26 mouse cellular contexts compared by ENCODE assay signal in genomic region chr8:45295276-45295675, GRCm38 (mm10). TPM values are rescaled to one million over a fixed set of nuclear protein-coding genes. Genes with fewer than 3 reads are reported as not detected.
A peak's percentile ranks its signal among the peaks of the same experiment; 100 is the strongest.
DNase-seq lines count a peak whose midpoint lies in the region; ATAC-seq and TF ChIP-seq lines count a peak whose summit lies in the region.
"Had no signal": no experiment of that assay in that cellular context is flagged by ENCODE, and none has a peak within 500 bp of the region (broad histone marks: within the 10 kb centered on the region; RNA-seq: fewer than 3 reads in every experiment).

No protein-coding gene starts in this region.

- WGBS in liver, adult 2 months: 32% methylated on average over 6 of the region's 6 CpGs
- WGBS in liver, postnatal 0 days (ENCODE audit: insufficient replicate concordance): 66% methylated on average over 6 of the region's 6 CpGs
- WGBS in liver, embryonic 12.5 days (ENCODE audit: insufficient replicate concordance): 72% methylated on average over 6 of the region's 6 CpGs

- H3K4me1 ChIP-seq in liver, adult 2 months (ENCODE audit: control insufficient read depth, insufficient read depth, low read length): peaks cover 24% of the 10 kb centered on the region
- peaks cover 3% of the 10 kb centered on the region; the same call in 1 of the 2 replicates for H3K4me1 ChIP-seq in liver, postnatal 0 days (ENCODE audit: insufficient read depth)
- H3K4me1 ChIP-seq in liver, embryonic 12.5 days: no peaks in the 10 kb centered on the region

- no peak overlapping the region for H3K4me3 ChIP-seq in liver, adult 2 months (ENCODE audit: insufficient read depth, low read depth, low read length)
- no peak overlapping the region for H3K4me3 ChIP-seq in liver, postnatal 0 days (ENCODE audit: low read depth, low read length)
- H3K4me3 ChIP-seq in liver, embryonic 12.5 days: no peak overlapping the region

- no peak for TF ChIP-seq CTCF in liver, adult 2 months (IDR thresholded peaks at IDR 0.05; ENCODE audit: low read depth, low read length)
- TF ChIP-seq CTCF in liver, postnatal 0 days (IDR thresholded peaks at IDR 0.05; ENCODE audit: low read depth): no peak

- no peak overlapping the region for H3K9ac ChIP-seq in liver, adult 2 months (ENCODE audit: low read depth, low read length)
- H3K9ac ChIP-seq in liver, postnatal 0 days (replicated peaks): no peak overlapping the region
- no peak overlapping the region for H3K9ac ChIP-seq in liver, embryonic 12.5 days

- peaks cover 8% of the 10 kb centered on the region; the same call in 1 of the 2 replicates for H3K79me2 ChIP-seq in liver, adult 2 months (ENCODE audit: control insufficient read depth, insufficient read depth, low read length)

- peak; percentile 55 for DNase-seq in heart, adult 11 months
- no peak for DNase-seq in heart, postnatal 14 days
- DNase-seq in liver, adult 2 months (ENCODE audit: extremely low read depth, low read depth, low spot score): peak; percentile 65
- DNase-seq in liver: no peak
- no peak for DNase-seq in liver, postnatal 0 days
- DNase-seq: adrenal gland, adult 2 months; adrenal gland, adult 8-10 months; adrenal gland, postnatal 10 days; adrenal gland, postnatal 14 days; adrenal gland, postnatal 25 days; adrenal gland, postnatal 36 days; B cell, adult 2 months; cerebellum, adult 11 months; cerebellum, adult 11-12 months; cerebellum, adult 18-20 months had no signal

- no peaks in the 10 kb centered on the region for H3K9me3 ChIP-seq in liver, postnatal 0 days (ENCODE audit: low read length)
- H3K9me3 ChIP-seq in liver, embryonic 12.5 days (replicated peaks): no peaks in the 10 kb centered on the region

- peak overlapping the region; percentile 93 for H3K27ac ChIP-seq in liver, adult 2 months (replicated peaks; ENCODE audit: insufficient read depth, low read depth, low read length)
- H3K27ac ChIP-seq in liver, postnatal 0 days (ENCODE audit: low read depth): 0 out of 2 replicates have a peak overlapping the region, but pooled peaks have one; percentile 22
- no peak overlapping the region for H3K27ac ChIP-seq in liver, embryonic 12.5 days

- ATAC-seq in liver, postnatal 0 days: no peak
- ATAC-seq in liver, embryonic 12.5 days: no peak
- ATAC-seq: activated CD4-positive, CD25-positive, alpha-beta regulatory T cell, adult 4 months; CD4-positive, CD25-positive, alpha-beta regulatory T cell, adult 4 months; Patski had no signal

- no peak overlapping the region for H3K4me2 ChIP-seq in liver, postnatal 0 days (ENCODE audit: low read depth, low read length)
- no peak overlapping the region for H3K4me2 ChIP-seq in liver, embryonic 12.5 days

- no peak for TF ChIP-seq POLR2A in liver, adult 2 months (IDR thresholded peaks at IDR 0.05; ENCODE audit: extremely low read depth, insufficient read depth, low read length)

- H3K27me3 ChIP-seq in liver, adult 2 months (ENCODE audit: control insufficient read depth, insufficient read depth, low read length): no peaks in the 10 kb centered on the region
- H3K27me3 ChIP-seq in liver, postnatal 0 days (ENCODE audit: insufficient read depth, low read length): no peaks in the 10 kb centered on the region
- H3K27me3 ChIP-seq in liver, embryonic 12.5 days (replicated peaks): no peaks in the 10 kb centered on the region
- H3K27me3 ChIP-seq: CH12.LX had no signal

- intact Hi-C loops in heart, postnatal 14 days (cut with DNase I): no loop called here

- peaks cover 6% of the 10 kb centered on the region; the same call in 1 of the 2 replicates for H3K36me3 ChIP-seq in liver, adult 2 months (ENCODE audit: control insufficient read depth, insufficient read depth, low read length)
- no peaks in the 10 kb centered on the region for H3K36me3 ChIP-seq in liver, postnatal 0 days (replicated peaks; ENCODE audit: insufficient read depth, low read length)
- no peaks in the 10 kb centered on the region for H3K36me3 ChIP-seq in liver, embryonic 12.5 days
- H3K36me3 ChIP-seq: G1E had no signal

- TF ChIP-seq EP300 in liver, postnatal 0 days (IDR thresholded peaks at IDR 0.05; ENCODE audit: low read depth): no peak

RNA-seq across cellular contexts. Expression of gene Klkb1, which starts 0.6 kb away (rescaled TPM):
- total RNA-seq in heart, postnatal 14 days (2021): not detected
- 205 and 206 TPM in 2 replicates for total RNA-seq in liver, adult 2 months (2014; rRNA removed)
- 62.6 and 67.7 TPM in 2 replicates for polyA plus RNA-seq in liver, adult 2 months (2012; rRNA removed)
- 29.5 and 30.1 TPM in 2 replicates for polyA plus RNA-seq in liver, postnatal 0 days (2015; fragmentation: Nextera tagmentation; extraction: Ambion mirVana)
- 0.81 and 0.91 TPM in 2 replicates for polyA plus RNA-seq in liver, embryonic 12.5 days (2016; fragmentation: Nextera tagmentation; extraction: Ambion mirVana)
- total RNA-seq: adrenal gland, adult 18-20 months; adrenal gland, postnatal 25 days; CH12.LX; ES-E14; MEL had no signal
- polyA plus RNA-seq: C2C12, G1E, Patski had no signal

RNA-seq across cellular contexts. Expression of gene Gm45753, which starts 13.0 kb away (rescaled TPM):
- not detected for total RNA-seq in heart, postnatal 14 days (2021)
- total RNA-seq in liver, adult 2 months (2014; rRNA removed): 0.37 and 1.3 TPM in 2 replicates
- 0.21 and 0.24 TPM in 2 replicates for polyA plus RNA-seq in liver, adult 2 months (2012; rRNA removed)
- polyA plus RNA-seq in liver, postnatal 0 days (2015; fragmentation: Nextera tagmentation; extraction: Ambion mirVana): 41.6 and 42.7 TPM in 2 replicates
- 1.3 and 1.8 TPM in 2 replicates for polyA plus RNA-seq in liver, embryonic 12.5 days (2016; fragmentation: Nextera tagmentation; extraction: Ambion mirVana)
- total RNA-seq: adrenal gland, adult 18-20 months; adrenal gland, postnatal 25 days; adrenal gland, postnatal 36 days; CH12.LX; ES-E14; G1E; MEL had no signal
- polyA plus RNA-seq: activated CD4-positive, CD25-positive, alpha-beta regulatory T cell, adult 4 months; adrenal gland, adult 2 months; brain, embryonic 14.5 days; C2C12; CD4-positive, CD25-positive, alpha-beta regulatory T cell, adult 4 months; G1E had no signal

RNA-seq across cellular contexts. Expression of gene F11, which starts 33.4 kb away (rescaled TPM):
- total RNA-seq in heart, postnatal 14 days (2021): not detected
- total RNA-seq in liver, adult 2 months (2014; rRNA removed): 80.9 and 92.1 TPM in 2 replicates
- 21.6 and 26.1 TPM in 2 replicates for polyA plus RNA-seq in liver, adult 2 months (2012; rRNA removed)
- polyA plus RNA-seq in liver, postnatal 0 days (2015; fragmentation: Nextera tagmentation; extraction: Ambion mirVana): 55.4 and 60.8 TPM in 2 replicates
- 3.2 and 3.5 TPM in 2 replicates for polyA plus RNA-seq in liver, embryonic 12.5 days (2016; fragmentation: Nextera tagmentation; extraction: Ambion mirVana)
- total RNA-seq: adrenal gland, adult 18-20 months; adrenal gland, adult 2 months; adrenal gland, postnatal 25 days; CH12.LX; ES-E14; G1E; MEL had no signal
- polyA plus RNA-seq: activated CD4-positive, CD25-positive, alpha-beta regulatory T cell, adult 4 months; adrenal gland, adult 2 months; brain, embryonic 14.5 days; C2C12; CD4-positive, CD25-positive, alpha-beta regulatory T cell, adult 4 months; G1E; Patski had no signal

RNA-seq across cellular contexts. Expression of gene Cyp4v3, which starts 37.7 kb away (rescaled TPM):
- 1 to 10 TPM; 1.3 to 2.4 TPM for total RNA-seq in heart, postnatal 14 days (2021)
- total RNA-seq in liver, adult 2 months (2014; rRNA removed): 170 and 235 TPM in 2 replicates
- 60.2 and 66.1 TPM in 2 replicates for polyA plus RNA-seq in liver, adult 2 months (2012; rRNA removed)
- 8.0 and 8.4 TPM in 2 replicates for polyA plus RNA-seq in liver, postnatal 0 days (2015; fragmentation: Nextera tagmentation; extraction: Ambion mirVana)
- polyA plus RNA-seq in liver, embryonic 12.5 days (2016; fragmentation: Nextera tagmentation; extraction: Ambion mirVana): 1.7 and 1.8 TPM in 2 replicates
- total RNA-seq: MEL had no signal
- polyA plus RNA-seq: G1E had no signal

Comparison
In these comparisons a context has a peak if more than half of its experiments do, and no peak if none do; other contexts are left out.
1. DNase-seq: peak in heart, adult 11 months (single experiment) and liver, adult 2 months (single experiment); none in heart, postnatal 14 days (0 of 2), liver (single experiment) and liver, postnatal 0 days (single experiment).
2. RNA of gene Klkb1, which starts 0.6 kb away (polyA plus RNA-seq): 62.6 to 67.7 TPM in liver, adult 2 months and 29.5 to 30.1 TPM in liver, postnatal 0 days; 0.81 to 0.91 TPM in liver, embryonic 12.5 days; every median in the first group is over 10 times any median in the second.
3. RNA of gene Gm45753, which starts 13.0 kb away (polyA plus RNA-seq): 41.6 to 42.7 TPM in liver, postnatal 0 days; 1.3 to 1.8 TPM in liver, embryonic 12.5 days and 0.21 to 0.24 TPM in liver, adult 2 months; every median in the first group is over 10 times any median in the second.